Mouse (Mus musculus) bone marrow macrophage, adult 2 months (primary cell): ENCODE results near the gene Fgd2.

Experiments used
- CTCF ChIP-seq: IDR thresholded peaks from 2 replicates; pipeline ENCODE4 v1.5.1; 2012; ENCODE audit warnings: low read depth, mild to moderate bottlenecking, low read length, moderate library complexity
- POLR2A ChIP-seq: IDR thresholded peaks from 2 replicates; pipeline ENCODE4 v1.6.1; 2012; ENCODE audit warnings: mild to moderate bottlenecking, low read depth, low read length, borderline replicate concordance

DNA sequence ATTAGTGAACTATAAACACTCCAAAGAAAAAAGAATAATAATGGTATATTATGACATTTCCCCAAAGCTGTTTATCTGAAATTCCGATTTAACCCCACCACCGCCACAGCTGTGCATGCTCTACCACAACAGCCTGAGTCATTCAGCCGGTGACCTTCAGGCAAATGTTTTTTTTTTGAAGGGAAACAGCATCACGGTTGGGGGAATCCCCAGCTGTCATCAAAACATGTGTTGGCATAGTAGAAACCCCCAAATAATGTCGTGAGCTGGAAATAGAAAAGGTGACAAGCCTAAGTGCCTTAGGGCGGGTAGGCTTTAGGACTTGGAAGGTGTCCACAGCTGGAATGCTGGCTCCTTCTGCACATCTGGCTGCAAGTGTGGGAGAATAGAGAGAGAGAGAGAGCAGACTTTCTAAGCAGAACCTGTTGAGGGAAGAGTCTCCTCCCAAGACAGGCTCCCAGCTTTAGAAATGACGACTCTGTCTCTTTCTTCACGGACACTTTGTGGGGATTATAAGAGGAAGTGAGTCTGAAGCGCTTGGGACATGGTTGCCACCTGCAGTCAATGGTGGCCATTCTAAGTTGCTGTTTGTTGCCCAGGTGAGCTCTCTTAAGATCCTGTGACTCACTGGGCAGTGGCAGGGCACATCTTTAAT is 33.5 kb downstream of the Fgd2 start:
- TF ChIP-seq CTCF (no peak), POLR2A (no peak)
